Mouse (Mus musculus) hindbrain, embryonic 16.5 days (tissue): ENCODE data around the gene 1700013F07Rik. TPM values are rescaled to one million over a fixed set of nuclear protein-coding genes. Genes with fewer than 3 reads are reported as not detected.
"Not testable (repeated sequence)": the region's sequence is repeated elsewhere in the genome, so short reads cannot be mapped to it uniquely, and the experiment has no call there.

Experiments used
- ATAC-seq: fragments of 200-750 bp; cut with Nextera tagmentation; 2 replicates; pipeline ENCODE4 v1.8.0; 2017; ENCODE audit warnings: moderate TSS enrichment, moderate library complexity
- H3K27ac ChIP-seq: fragments of 300-500 bp; sonication (generic); 2 replicates; pipeline ENCODE4 v1.5.1; 2014; ENCODE audit warnings: low read depth, mild to moderate bottlenecking, control low read depth, low read length, moderate library complexity
- H3K27me3 ChIP-seq: fragments of 300-500 bp; sonication (generic); replicated peaks from 2 replicates; pipeline ENCODE4 v1.6.1; 2014; ENCODE audit warnings: low read length; ENCODE audit not compliant: control insufficient read depth, insufficient read depth
- H3K36me3 ChIP-seq: fragments of 300-500 bp; sonication (generic); 2 replicates; pipeline ENCODE4 v1.6.1; 2014; ENCODE audit warnings: mild to moderate bottlenecking, low read length, moderate library complexity, mixed read lengths; ENCODE audit not compliant: control insufficient read depth, insufficient read depth
- H3K4me1 ChIP-seq: fragments of 300-500 bp; sonication (generic); 2 replicates; pipeline ENCODE4 v1.6.1; 2014; ENCODE audit warnings: low read depth, low read length; ENCODE audit not compliant: control insufficient read depth, insufficient read depth
- H3K4me2 ChIP-seq: fragments of 300-500 bp; sonication (generic); 2 replicates; pipeline ENCODE4 v1.6.1; 2014; ENCODE audit warnings: mild to moderate bottlenecking, low read length, control low read depth, moderate library complexity
- H3K4me3 ChIP-seq: fragments of 300-500 bp; sonication (generic); 2 replicates; pipeline ENCODE4 v1.5.1; 2014; ENCODE audit warnings: mild to moderate bottlenecking, low read length, control low read depth, moderate library complexity
- H3K9ac ChIP-seq: fragments of 300-500 bp; sonication (generic); 2 replicates; pipeline ENCODE4 v1.6.1; 2014; ENCODE audit warnings: low read depth, mild to moderate bottlenecking, control low read depth, low read length, moderate library complexity
- H3K9me3 ChIP-seq: fragments of 300-500 bp; sonication (generic); 2 replicates; pipeline ENCODE4 v1.6.1; 2014; ENCODE audit warnings: mild to moderate bottlenecking, low read length, moderate library complexity; ENCODE audit not compliant: control insufficient read depth
- WGBS: fragments of 180-500 bp; shearing (Covaris S2); extraction: QIAGEN DNeasy Blood & Tissue Kit; methylation state at CpG from one replicate; pipeline ENCODE4 v1.1.7; 2014; 5-methylcytosine and 5-hydroxymethylcytosine counted together
- polyA plus RNA-seq: library from polyadenylated mRNA; unstranded; fragments of >200 nt; fragmentation: Nextera tagmentation; extraction: Ambion mirVana; gene quantifications from 2 replicates; pipeline ENCODE4 v1.2.1, GENCODE M21; 2015

Gene 1700013F07Rik
- polyA plus RNA-seq = 1.9 and 2.7 TPM in 2 replicates

- H3K36me3 ChIP-seq = no peaks in the 10 kb centered on the region
- H3K4me3 ChIP-seq = no peak within 1 kb of the TSS
- ATAC-seq = no peak
- WGBS = 84% methylated on average over 6 of the region's 6 CpGs
- no peak within 1 kb of the TSS for H3K27ac ChIP-seq
- H3K27me3 ChIP-seq = peaks cover 2% of the 10 kb centered on the region; the same call in 1 of the 2 replicates
- H3K9ac ChIP-seq = no peak within 1 kb of the TSS
- H3K9me3 ChIP-seq = no peaks in the 10 kb centered on the region
- no peak within 1 kb of the TSS for H3K4me2 ChIP-seq
- H3K4me1 ChIP-seq = peaks cover 8% of the 10 kb centered on the region; the same call in 1 of the 2 replicates
Observed at GRCm38 (mm10) chr3:108533951-108534350, at the start of gene 1700013F07Rik. TSS of gene 1700013F07Rik (plus strand) at chr3:108534150.

GRCm38 (mm10) chr3:108484749-108485148 is 49.2 kb upstream of the 1700013F07Rik start:
- H3K27ac ChIP-seq = no peak overlapping the region
- no peaks in the 10 kb centered on the region for H3K27me3 ChIP-seq
- H3K4me2 ChIP-seq = no peak overlapping the region
- no peak overlapping the region for H3K4me3 ChIP-seq
- ATAC-seq = no peak
- WGBS = 92% methylated on average over 4 of the region's 4 CpGs
- no peak overlapping the region for H3K9ac ChIP-seq
- H3K9me3 ChIP-seq = no peaks in the 10 kb centered on the region
- H3K4me1 ChIP-seq = no peaks in the 10 kb centered on the region
- H3K36me3 ChIP-seq = no peaks in the 10 kb centered on the region

- Histone ChIP-seq H3K27ac (no peak overlapping the region), H3K4me2 (no peak overlapping the region), H3K4me3 (no peak overlapping the region), H3K27me3 (no peaks in the 10 kb centered on the region), H3K9ac (no peak overlapping the region), H3K36me3 (no peaks in the 10 kb centered on the region), H3K4me1 (no peaks in the 10 kb centered on the region), H3K9me3 (no peaks in the 10 kb centered on the region)
- ATAC-seq = no peak
- WGBS = 51% methylated on average over 3 of the region's 3 CpGs
Observed at GRCm38 (mm10) chr3:108489968-108490367, 44.0 kb upstream of the 1700013F07Rik start.

- H3K4me2 ChIP-seq = no peak overlapping the region
- H3K4me3 ChIP-seq = no peak overlapping the region
- H3K4me1 ChIP-seq = no peaks in the 10 kb centered on the region
- no peak overlapping the region for H3K27ac ChIP-seq
- H3K36me3 ChIP-seq = no peaks in the 10 kb centered on the region
- 68% methylated on average over 9 of the region's 9 CpGs for WGBS
- no peaks in the 10 kb centered on the region for H3K27me3 ChIP-seq
- no peak for ATAC-seq
- no peaks in the 10 kb centered on the region for H3K9me3 ChIP-seq
- no peak overlapping the region for H3K9ac ChIP-seq
Observed at GRCm38 (mm10) chr3:108494861-108495474, 39.0 kb upstream of the 1700013F07Rik start.

GRCm38 (mm10) chr3:108495486-108495885 is 38.5 kb upstream of the 1700013F07Rik start:
- Histone ChIP-seq H3K4me1 (no peaks in the 10 kb centered on the region), H3K27ac (peak overlapping the region; percentile 24; the same call in 1 of the 2 replicates), H3K9ac (no peak overlapping the region), H3K9me3 (no peaks in the 10 kb centered on the region), H3K27me3 (no peaks in the 10 kb centered on the region), H3K4me3 (no peak overlapping the region), H3K36me3 (no peaks in the 10 kb centered on the region), H3K4me2 (peak overlapping the region; percentile 20; the same call in 1 of the 2 replicates)
- peak; percentile 62 for ATAC-seq
- WGBS = 34% methylated on average over 4 of the region's 4 CpGs

GRCm38 (mm10) chr3:108497602-108498001 is 36.3 kb upstream of the 1700013F07Rik start:
- H3K9me3 ChIP-seq = no peaks in the 10 kb centered on the region
- WGBS = 44% methylated on average over 9 of the region's 9 CpGs
- H3K36me3 ChIP-seq = no peaks in the 10 kb centered on the region
- no peaks in the 10 kb centered on the region for H3K27me3 ChIP-seq
- H3K4me2 ChIP-seq = no peak overlapping the region
- H3K4me1 ChIP-seq = no peaks in the 10 kb centered on the region
- no peak for ATAC-seq
- H3K9ac ChIP-seq = no peak overlapping the region
- H3K4me3 ChIP-seq = no peak overlapping the region
- H3K27ac ChIP-seq = no peak overlapping the region

- no peak overlapping the region for H3K27ac ChIP-seq
- 50% methylated on average over 8 of the region's 8 CpGs for WGBS
- H3K4me3 ChIP-seq = no peak overlapping the region
- no peaks in the 10 kb centered on the region for H3K27me3 ChIP-seq
- H3K4me1 ChIP-seq = no peaks in the 10 kb centered on the region
- ATAC-seq = peak; percentile 34; the same call in 1 of the 2 replicates
- H3K4me2 ChIP-seq = no peak overlapping the region
- H3K36me3 ChIP-seq = no peaks in the 10 kb centered on the region
- H3K9me3 ChIP-seq = no peaks in the 10 kb centered on the region
- H3K9ac ChIP-seq = no peak overlapping the region
Observed at GRCm38 (mm10) chr3:108499826-108500225, 34.1 kb upstream of the 1700013F07Rik start.

- not testable (repeated sequence) for ATAC-seq, H3K27me3 ChIP-seq
Observed at GRCm38 (mm10) chr3:108501411-108501810, 32.5 kb upstream of the 1700013F07Rik start.

GRCm38 (mm10) chr3:108503908-108504307 is 30.0 kb upstream of the 1700013F07Rik start:
- no peaks in the 10 kb centered on the region; the same call in 1 of the 2 replicates for H3K4me1 ChIP-seq
- H3K36me3 ChIP-seq = no peaks in the 10 kb centered on the region
- 90% methylated on average over 4 of the region's 4 CpGs for WGBS
- H3K27me3 ChIP-seq = no peaks in the 10 kb centered on the region
- H3K4me3 ChIP-seq = no peak overlapping the region
- ATAC-seq = no peak
- H3K4me2 ChIP-seq = no peak overlapping the region
- H3K9ac ChIP-seq = no peak overlapping the region
- no peak overlapping the region for H3K27ac ChIP-seq
- no peaks in the 10 kb centered on the region for H3K9me3 ChIP-seq

More at GRCm38 (mm10) chr3:108501411-108501810, 32.5 kb upstream of the 1700013F07Rik start:
- H3K4me1 ChIP-seq, H3K9me3 ChIP-seq, H3K36me3 ChIP-seq, H3K4me2 ChIP-seq, H3K27ac ChIP-seq, H3K4me3 ChIP-seq, H3K9ac ChIP-seq: not testable (repeated sequence)
- WGBS = 71% methylated on average over 3 of the region's 3 CpGs
